Mouse (Mus musculus) E14TG2a.4 (cell line): ENCODE results near the gene Mcoln3.

Experiments used
- H3K27me3 ChIP-seq: 2 replicates; pipeline ENCODE4 v1.6.1; 2014; ENCODE audit warnings: low read length, control low read depth; ENCODE audit not compliant: insufficient read depth
- H3K36me3 ChIP-seq: 2 replicates; pipeline ENCODE4 v1.6.1; 2014; ENCODE audit warnings: low read length, control low read depth; ENCODE audit not compliant: insufficient read depth
- H3K4me1 ChIP-seq: replicated peaks from 2 replicates; pipeline ENCODE4 v1.6.1; 2014; ENCODE audit warnings: low read depth, low read length, control low read depth
- H3K4me3 ChIP-seq: replicated peaks from 2 replicates; pipeline ENCODE4 v1.5.1; 2014; ENCODE audit warnings: mild to moderate bottlenecking, low read length
- H3K9me3 ChIP-seq: 2 replicates; pipeline ENCODE4 v1.6.1; 2014; ENCODE audit warnings: low read length, control low read depth
- CTCF ChIP-seq: conservative IDR thresholded peaks from 2 replicates; pipeline ENCODE4 v1.5.1; 2014; ENCODE audit warnings: low read length
- NANOG ChIP-seq: IDR thresholded peaks from 2 replicates; pipeline ENCODE4 v1.6.1; 2014; ENCODE audit warnings: borderline replicate concordance, low read length, mixed read lengths
- POU5F1 ChIP-seq: IDR thresholded peaks from 2 replicates; pipeline ENCODE4 v1.6.1; 2014; ENCODE audit warnings: low read length, borderline replicate concordance

Mcoln3 gene

DNA sequence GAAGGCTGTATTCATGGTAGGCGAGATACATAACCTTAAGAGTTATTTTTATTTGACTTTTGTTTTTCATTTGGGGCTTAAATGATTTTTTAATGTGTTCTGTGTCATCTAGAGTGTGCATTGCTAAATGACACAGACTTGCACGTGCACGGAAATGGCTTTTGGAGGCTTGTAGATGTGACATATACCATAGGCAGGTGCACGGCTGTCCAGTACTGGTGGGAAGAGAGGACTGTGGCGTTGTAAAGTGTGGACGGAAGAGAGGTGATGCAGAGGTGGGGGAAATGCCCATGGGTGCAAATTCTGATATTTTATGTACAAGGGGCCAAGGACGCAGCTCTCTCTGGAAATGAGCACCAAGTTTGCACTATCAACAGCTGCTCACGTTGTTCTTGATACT, 34.5 kb downstream of the Mcoln3 start:
- TF ChIP-seq POU5F1: no peak
- TF ChIP-seq CTCF: no peak
- TF ChIP-seq NANOG: no peak
- no peak overlapping the region for H3K4me3 ChIP-seq
- H3K9me3 ChIP-seq: no peaks in the 10 kb centered on the region
- H3K36me3 ChIP-seq: no peaks in the 10 kb centered on the region
- H3K27me3 ChIP-seq: peaks cover 49% of the 10 kb centered on the region
- peaks cover 17% of the 10 kb centered on the region for H3K4me1 ChIP-seq

DNA sequence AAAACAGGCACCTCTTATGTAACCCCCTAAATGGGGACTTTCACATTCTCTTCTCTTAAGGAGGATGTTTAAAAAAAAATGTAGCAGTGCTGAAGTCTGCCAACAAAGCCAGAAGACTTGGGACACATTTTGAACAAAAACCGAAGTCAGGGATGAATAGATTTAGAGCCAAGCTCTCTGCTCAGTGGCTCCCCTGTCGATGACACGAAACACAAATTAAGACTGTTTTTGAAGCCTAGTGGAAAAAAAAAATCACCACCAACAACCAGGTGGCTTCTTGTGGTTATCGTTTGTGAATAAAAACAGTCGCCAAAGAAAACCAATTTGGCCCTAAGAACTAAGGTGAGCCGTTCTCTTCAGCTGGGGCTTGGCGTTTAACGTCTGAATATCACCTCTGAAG, 35.1 kb downstream of the Mcoln3 start:
- H3K27me3 ChIP-seq: peaks cover 53% of the 10 kb centered on the region
- H3K4me3 ChIP-seq: no peak overlapping the region
- TF ChIP-seq POU5F1 (no peak), CTCF (no peak), NANOG (no peak)
- no peaks in the 10 kb centered on the region for H3K9me3 ChIP-seq
- no peaks in the 10 kb centered on the region for H3K36me3 ChIP-seq
- H3K4me1 ChIP-seq: peaks cover 17% of the 10 kb centered on the region

DNA sequence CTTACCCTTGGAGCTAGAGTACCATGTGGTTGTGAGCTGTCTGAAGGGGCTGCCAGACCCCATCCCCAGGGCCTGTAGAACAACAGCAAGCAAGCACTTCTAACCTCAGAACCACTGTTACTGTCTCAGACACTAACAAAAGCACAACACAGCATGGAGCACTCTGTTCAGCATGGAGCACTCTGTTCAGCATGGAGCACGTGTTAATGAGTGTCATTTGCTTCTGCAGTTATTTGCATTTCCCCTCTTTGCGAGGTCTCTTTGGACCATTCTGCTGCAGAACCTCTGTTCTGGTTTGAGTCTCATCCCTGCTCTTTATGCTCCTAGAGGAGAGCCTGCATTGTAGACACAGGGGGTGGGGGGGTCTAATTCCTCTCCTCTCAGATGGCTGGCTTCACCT, 35.7 kb downstream of the Mcoln3 start:
- TF ChIP-seq POU5F1 (no peak), NANOG (no peak), CTCF (no peak)
- Histone ChIP-seq H3K36me3 (no peaks in the 10 kb centered on the region), H3K27me3 (peaks cover 53% of the 10 kb centered on the region)

GRCm38 (mm10) chr3:146153862-146154611, 36.8 kb downstream of the Mcoln3 start:
- Histone ChIP-seq H3K4me3 (no peak overlapping the region), H3K36me3 (no peaks in the 10 kb centered on the region), H3K27me3 (peaks cover 47% of the 10 kb centered on the region), H3K4me1 (peaks cover 16% of the 10 kb centered on the region), H3K9me3 (no peaks in the 10 kb centered on the region)
- TF ChIP-seq NANOG (no peak), CTCF (no peak), POU5F1 (no peak)

More for the DNA sequence above, 35.7 kb downstream of the Mcoln3 start:
- H3K4me1 ChIP-seq: peaks cover 17% of the 10 kb centered on the region
- no peaks in the 10 kb centered on the region for H3K9me3 ChIP-seq
- H3K4me3 ChIP-seq: no peak overlapping the region

- Histone ChIP-seq H3K9me3 (no peaks in the 10 kb centered on the region), H3K4me3 (no peak overlapping the region), H3K27me3 (peaks cover 29% of the 10 kb centered on the region), H3K36me3 (no peaks in the 10 kb centered on the region), H3K4me1 (no peaks in the 10 kb centered on the region)
- no peak for TF ChIP-seq NANOG
- TF ChIP-seq CTCF: no peak
- TF ChIP-seq POU5F1: no peak
Measured at GRCm38 (mm10) chr3:146155628-146156576, 38.7 kb downstream of the Mcoln3 start.

DNA sequence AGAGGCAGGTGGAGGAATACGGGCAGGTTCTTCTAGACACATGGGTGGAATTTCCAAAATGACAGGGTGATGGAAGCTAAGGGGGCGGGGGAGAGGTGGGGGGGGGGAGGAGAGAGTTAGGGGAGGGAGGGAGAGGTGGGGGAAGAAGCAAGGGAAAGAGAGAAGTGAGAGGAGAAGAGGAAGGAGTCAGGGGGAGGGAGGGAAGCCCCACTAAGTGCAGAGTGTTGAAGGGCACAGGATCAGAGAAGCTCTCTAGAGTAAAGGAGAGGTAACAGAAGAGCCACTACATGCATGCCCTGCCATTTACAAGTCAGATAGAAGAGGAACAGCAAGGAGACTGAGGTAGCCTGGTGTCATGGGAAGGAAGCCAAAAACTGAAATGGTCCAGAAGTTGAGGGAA, 39.6 kb downstream of the Mcoln3 start:
- H3K9me3 ChIP-seq: no peaks in the 10 kb centered on the region
- no peaks in the 10 kb centered on the region for H3K4me1 ChIP-seq
- no peaks in the 10 kb centered on the region for H3K36me3 ChIP-seq
- H3K27me3 ChIP-seq: peaks cover 20% of the 10 kb centered on the region
- no peak overlapping the region for H3K4me3 ChIP-seq
- no peak for TF ChIP-seq CTCF
- no peak for TF ChIP-seq NANOG
- TF ChIP-seq POU5F1: no peak

- no peak for TF ChIP-seq CTCF
- no peak for TF ChIP-seq NANOG
- no peak for TF ChIP-seq POU5F1
Measured at GRCm38 (mm10) chr3:146158039-146158438, 40.8 kb downstream of the Mcoln3 start.

DNA sequence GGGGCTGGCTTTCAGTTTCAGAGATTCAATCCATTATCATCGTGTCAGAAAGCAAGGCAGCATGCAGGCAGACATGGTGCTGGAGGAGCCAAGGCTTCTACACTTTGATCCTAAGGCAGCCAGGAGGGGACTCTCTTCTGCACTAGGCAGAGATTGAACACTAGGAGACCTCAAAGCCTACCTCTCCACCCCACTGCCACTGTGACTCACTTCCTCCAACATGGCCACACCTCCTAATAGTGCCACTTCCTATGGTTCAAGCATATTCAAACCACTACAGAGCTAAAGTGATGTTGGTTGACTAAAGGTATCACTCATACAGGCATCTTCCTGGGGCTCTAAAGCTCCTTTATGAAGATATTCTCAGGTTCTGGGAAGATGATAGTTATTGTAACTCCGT, 42.1 kb downstream of the Mcoln3 start:
- peaks cover 16% of the 10 kb centered on the region for H3K27me3 ChIP-seq
- no peaks in the 10 kb centered on the region for H3K4me1 ChIP-seq
- no peaks in the 10 kb centered on the region for H3K36me3 ChIP-seq
- no peak for TF ChIP-seq POU5F1
- no peak for TF ChIP-seq NANOG
- TF ChIP-seq CTCF: no peak
- no peak overlapping the region for H3K4me3 ChIP-seq
- no peaks in the 10 kb centered on the region for H3K9me3 ChIP-seq

More at GRCm38 (mm10) chr3:146158039-146158438, 40.8 kb downstream of the Mcoln3 start:
- no peaks in the 10 kb centered on the region for H3K4me1 ChIP-seq
- H3K4me3 ChIP-seq: no peak overlapping the region
- H3K27me3 ChIP-seq: peaks cover 13% of the 10 kb centered on the region; the same call in 1 of the 2 replicates
- H3K36me3 ChIP-seq: no peaks in the 10 kb centered on the region
- H3K9me3 ChIP-seq: no peaks in the 10 kb centered on the region
